Mouse (Mus musculus) CH12.LX (cell line): ENCODE data around the gene Eci1.

Source experiments
- POLR2A ChIP-seq: IDR thresholded peaks from 2 replicates; pipeline ENCODE4 v1.6.1; 2011; ENCODE audit warnings: low read depth, mild to moderate bottlenecking, improper control_type of control experiment, low read length
- POLR2AphosphoS2 ChIP-seq: IDR thresholded peaks from 2 replicates; pipeline ENCODE4 v1.6.1; 2011; ENCODE audit warnings: low read depth, low read length, improper control_type of control experiment

- TF ChIP-seq POLR2A = no peak
- no peak for TF ChIP-seq POLR2AphosphoS2
Observed at GRCm38 (mm10) chr17:24449507-24449906, 23.1 kb downstream of the Eci1 start.
